Mouse (Mus musculus) thymus, adult 2 months (tissue): ENCODE results near the gene Zfp119b. TPM values are rescaled to one million over a fixed set of nuclear protein-coding genes. Genes with fewer than 3 reads are reported as not detected.
A peak's percentile ranks its signal among the peaks of the same experiment; 100 is the strongest.
"Not testable (repeated sequence)": the region's sequence is repeated elsewhere in the genome, so short reads cannot be mapped to it uniquely, and the experiment has no call there.

ENCODE experiments used
- DNase-seq: peaks from one replicate; pipeline ENCODE4 v3.0.0; 2021
- H3K27ac ChIP-seq: fragments of 200-500 bp; 2 replicates; pipeline ENCODE4 v1.5.1; 2012; ENCODE audit warnings: low read length, control low read depth; ENCODE audit not compliant: control insufficient read depth, insufficient read depth
- H3K27me3 ChIP-seq: fragments of 200-500 bp; 2 replicates; pipeline ENCODE4 v1.6.1; 2012; ENCODE audit warnings: mild to moderate bottlenecking, low read length, moderate library complexity, mixed read lengths; ENCODE audit not compliant: control insufficient read depth, insufficient read depth
- H3K36me3 ChIP-seq: fragments of 200-500 bp; 2 replicates; pipeline ENCODE4 v1.6.1; 2012; ENCODE audit warnings: mild to moderate bottlenecking, low read length, moderate library complexity; ENCODE audit not compliant: control insufficient read depth, insufficient read depth
- H3K4me1 ChIP-seq: fragments of 200-500 bp; replicated peaks from 2 replicates; pipeline ENCODE4 v1.6.1; 2012; ENCODE audit warnings: low read length; ENCODE audit not compliant: control insufficient read depth, insufficient read depth
- H3K4me3 ChIP-seq: fragments of 200-500 bp; 2 replicates; pipeline ENCODE4 v1.5.1; 2012; ENCODE audit warnings: mild to moderate bottlenecking, low read length, control low read depth, moderate library complexity; ENCODE audit not compliant: control insufficient read depth, insufficient read depth
- CTCF ChIP-seq: fragments of 200-500 bp; IDR thresholded peaks from 2 replicates; pipeline ENCODE4 v1.5.1; 2012; ENCODE audit warnings: mild to moderate bottlenecking, control low read depth, low read length, moderate library complexity, borderline replicate concordance; ENCODE audit not compliant: control insufficient read depth, poor library complexity, insufficient read depth; ENCODE audit errors: extremely low read depth
- POLR2A ChIP-seq: fragments of 200-500 bp; IDR thresholded peaks from 2 replicates; pipeline ENCODE4 v1.6.1; 2012; ENCODE audit warnings: mild to moderate bottlenecking, low read length, control low read depth, moderate library complexity; ENCODE audit not compliant: control insufficient read depth, poor library complexity, insufficient read depth; ENCODE audit errors: extremely low read depth
- WGBS: fragments of 180-500 bp; shearing (Covaris S2); methylation state at CpG from one replicate; pipeline ENCODE4 v1.1.7; 2018; 5-methylcytosine and 5-hydroxymethylcytosine counted together
- polyA plus RNA-seq: library from polyadenylated mRNA; depleted of rRNA; stranded (reverse); fragments of >200 nt; gene quantifications from 2 replicates; pipeline ENCODE4 v1.2.3, GENCODE M21; 2012

Gene Zfp119b
- polyA plus RNA-seq, 1 experiment, result 0.23 TPM

DNA sequence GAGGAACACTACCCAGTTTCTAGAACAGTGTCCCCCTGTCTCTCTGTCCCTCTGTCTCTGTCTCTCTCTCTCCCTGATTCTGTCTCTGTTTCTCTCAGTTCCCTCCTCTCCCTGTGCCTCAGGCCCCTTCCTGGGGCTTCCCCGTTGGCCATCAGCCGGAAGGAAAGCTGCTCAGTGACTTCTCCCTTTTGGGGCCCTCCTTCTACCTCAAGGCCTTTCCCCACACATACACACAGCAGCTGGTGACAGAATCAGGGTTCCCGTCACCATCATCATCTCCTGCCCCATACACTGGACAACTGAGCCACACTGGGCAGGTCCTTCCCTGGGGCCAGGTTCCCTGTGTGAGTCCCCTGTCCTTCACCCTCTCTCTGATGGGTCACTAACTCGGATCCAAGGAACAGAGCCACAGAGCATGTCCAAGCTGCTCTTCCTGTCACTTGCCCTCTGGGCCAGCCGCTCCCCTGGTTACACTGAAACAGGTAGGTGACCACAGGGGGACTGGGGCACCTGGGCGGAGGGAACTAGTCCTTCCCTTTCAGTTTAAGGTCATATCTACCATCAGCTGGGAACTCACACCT lies 3.2 kb upstream of the Zfp119b start, which contains the start of gene Ebi3:
Gene Ebi3 (plus strand): TSS at position 194 of the 581 bp plus-strand sequence.
- H3K4me1 ChIP-seq, result no peaks in the 10 kb centered on the region
- no peak within 1 kb of the TSS for H3K4me3 ChIP-seq
- WGBS, result 46% methylated on average over 6 of the region's 6 CpGs
- H3K27ac ChIP-seq, result no peak within 1 kb of the TSS
- H3K36me3 ChIP-seq, result no peaks in the 10 kb centered on the region
- no peak for DNase-seq
- no peaks in the 10 kb centered on the region for H3K27me3 ChIP-seq
- no peak for TF ChIP-seq CTCF
- TF ChIP-seq POLR2A, result no peak

DNA sequence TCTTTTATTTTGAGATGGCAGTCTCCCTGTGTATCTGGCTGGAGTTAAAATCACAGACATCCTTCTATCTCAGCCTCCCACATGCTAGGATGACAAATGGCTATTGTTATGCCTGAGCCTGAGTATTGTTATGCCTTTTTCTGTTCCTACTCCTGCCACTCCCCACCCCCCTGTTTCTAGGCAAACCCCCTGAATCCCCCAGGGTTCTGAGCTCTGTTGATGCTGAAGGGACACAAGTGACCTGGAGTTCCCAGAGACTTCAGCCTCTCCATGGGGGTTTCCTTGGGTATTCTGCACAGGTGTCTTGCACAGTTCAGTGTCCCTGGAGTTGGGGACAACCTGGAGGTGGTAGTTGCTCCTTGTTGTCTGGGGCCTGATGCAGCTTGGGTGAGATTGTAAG lies 2.7 kb upstream of the Zfp119b start:
- TF ChIP-seq CTCF (no peak), POLR2A (no peak)
- no peaks in the 10 kb centered on the region for H3K4me1 ChIP-seq
- no peaks in the 10 kb centered on the region for H3K27me3 ChIP-seq

DNA sequence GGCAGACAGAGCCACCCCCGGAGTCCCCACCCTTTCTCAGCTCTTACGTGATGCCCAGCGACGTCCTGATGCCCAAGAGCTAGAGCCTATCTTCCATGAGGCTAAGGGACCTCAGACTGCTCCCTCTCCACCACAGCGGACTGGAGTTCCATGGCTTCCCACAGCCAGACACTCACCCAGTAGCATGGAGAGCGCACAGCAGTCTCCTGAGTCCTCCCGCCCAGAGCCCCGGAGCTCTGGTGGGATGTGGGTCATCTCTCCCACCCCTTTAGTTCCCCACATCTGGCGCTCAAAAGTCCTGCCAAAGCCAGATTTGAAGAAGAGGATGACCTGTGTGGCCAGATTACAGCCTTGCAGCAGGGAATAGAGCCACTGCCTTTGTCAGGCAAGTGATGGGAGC lies 1.3 kb upstream of the Zfp119b start:
- Histone ChIP-seq H3K4me1 (no peaks in the 10 kb centered on the region), H3K27me3 (no peaks in the 10 kb centered on the region), H3K27ac (no peak overlapping the region), H3K4me3 (no peak overlapping the region), H3K36me3 (no peaks in the 10 kb centered on the region)
- no peak for DNase-seq
- 95% methylated on average over 9 of the region's 9 CpGs for WGBS
- TF ChIP-seq POLR2A (no peak), CTCF (no peak)

More for the DNA sequence above, 2.7 kb upstream of the Zfp119b start:
- no peak overlapping the region for H3K4me3 ChIP-seq
- H3K36me3 ChIP-seq, result no peaks in the 10 kb centered on the region
- no peak overlapping the region for H3K27ac ChIP-seq
- no peak for DNase-seq

DNA sequence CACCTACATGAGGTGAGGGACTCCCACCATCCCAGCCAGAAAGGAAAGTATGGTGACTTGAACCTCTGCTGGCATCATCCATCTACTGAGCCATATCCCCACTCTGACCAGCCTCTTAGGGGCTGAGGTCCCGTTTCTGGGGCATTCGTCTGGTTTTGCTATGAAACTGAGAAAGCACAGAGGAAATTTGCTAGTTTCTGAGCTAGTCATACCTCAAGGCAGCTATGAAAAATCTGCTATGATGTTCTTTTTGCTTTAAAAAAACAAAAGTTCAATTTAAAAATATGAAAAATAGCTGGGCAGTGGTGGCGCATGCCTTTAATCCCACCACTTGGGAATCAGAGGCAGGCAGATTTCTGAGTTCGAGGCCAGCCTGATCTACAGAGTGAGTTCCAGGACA lies 653 bp downstream of the Zfp119b start:
- Histone ChIP-seq H3K4me3 (no peak overlapping the region), H3K27ac (no peak overlapping the region), H3K36me3 (no peaks in the 10 kb centered on the region), H3K27me3 (no peaks in the 10 kb centered on the region), H3K4me1 (0 out of 2 replicates have a peak, but pooled peaks cover 2% of the 10 kb centered on the region)
- no peak for DNase-seq
- TF ChIP-seq CTCF (no peak), POLR2A (no peak)
- WGBS, result 92% methylated on average over 4 of the region's 4 CpGs

DNA sequence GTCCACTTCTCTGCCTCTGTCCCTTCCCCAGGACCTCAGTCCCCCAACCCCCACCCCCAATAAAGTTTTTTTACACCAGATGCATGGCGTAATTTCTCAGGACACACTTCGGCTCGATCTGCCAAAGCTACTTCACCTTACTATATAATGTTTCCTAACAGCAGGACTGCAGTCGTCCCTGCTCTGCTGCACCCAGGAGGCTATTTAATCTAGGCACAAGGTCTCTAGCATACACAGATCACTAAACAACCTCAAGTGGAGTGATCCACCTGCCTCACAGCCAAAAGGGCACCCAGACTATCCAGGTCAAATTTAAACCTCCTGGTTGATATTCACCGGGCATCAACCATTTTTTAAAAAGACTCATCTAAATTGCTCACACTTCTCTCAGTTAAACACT lies 3.6 kb downstream of the Zfp119b start:
- Histone ChIP-seq H3K27me3 (no peaks in the 10 kb centered on the region), H3K4me1 (0 out of 2 replicates have a peak, but pooled peaks cover 2% of the 10 kb centered on the region), H3K36me3 (no peaks in the 10 kb centered on the region), H3K4me3 (peak overlapping the region; percentile 68; the same call in 1 of the 2 replicates), H3K27ac (no peak overlapping the region)
- WGBS, result 32% methylated on average over 5 of the region's 5 CpGs
- no peak for DNase-seq
- TF ChIP-seq POLR2A, result no peak

DNA sequence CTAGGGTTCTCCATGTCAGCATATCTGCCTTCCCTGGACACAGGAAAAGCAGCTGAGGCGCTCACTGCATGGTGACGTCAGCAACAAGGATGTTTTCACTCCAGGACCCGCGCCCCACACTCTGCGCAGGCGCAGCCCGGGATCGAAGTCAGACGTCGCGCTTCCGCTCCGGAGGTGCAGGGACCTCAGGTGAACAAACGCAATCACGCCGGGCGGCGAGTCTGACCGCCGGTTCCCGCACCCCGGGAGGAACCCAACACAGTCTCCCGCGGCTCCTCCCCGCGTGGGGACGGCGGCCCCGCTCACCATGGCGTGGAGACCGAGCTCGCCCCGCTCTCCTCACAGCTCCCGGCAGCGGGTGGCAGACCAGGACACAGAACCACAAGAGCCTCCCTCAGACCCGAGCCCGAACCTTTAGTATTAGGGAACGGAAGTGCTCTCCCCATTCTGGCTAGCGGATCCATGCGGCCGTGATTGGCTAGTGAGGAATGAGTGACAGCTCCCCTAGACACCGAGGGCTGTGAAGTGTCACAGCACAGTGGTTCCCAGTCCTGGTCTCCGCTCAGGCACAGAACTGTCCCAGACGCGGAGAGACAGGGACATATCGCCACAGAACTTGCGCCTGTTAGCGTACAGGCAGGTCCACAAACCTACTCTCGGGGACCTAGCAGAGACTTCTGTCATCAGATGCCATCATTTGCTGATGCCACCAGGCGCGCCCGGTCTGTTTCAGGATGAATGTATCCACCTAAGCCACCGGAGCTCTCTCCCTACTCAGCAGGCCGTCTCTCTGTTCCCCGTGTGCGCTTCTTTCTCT lies 4.2 kb downstream of the Zfp119b start:
- peak overlapping the region; percentile 68 for H3K4me3 ChIP-seq
- H3K27ac ChIP-seq, result peak overlapping the region; percentile 52
- H3K36me3 ChIP-seq, H3K4me1 ChIP-seq, H3K27me3 ChIP-seq: not testable (repeated sequence)
- peak; percentile 80 for DNase-seq
- peak; percentile 45; the same call in 1 of the 2 replicates for TF ChIP-seq POLR2A
- under 1% methylated on average over 56 of the region's 56 CpGs for WGBS

DNA sequence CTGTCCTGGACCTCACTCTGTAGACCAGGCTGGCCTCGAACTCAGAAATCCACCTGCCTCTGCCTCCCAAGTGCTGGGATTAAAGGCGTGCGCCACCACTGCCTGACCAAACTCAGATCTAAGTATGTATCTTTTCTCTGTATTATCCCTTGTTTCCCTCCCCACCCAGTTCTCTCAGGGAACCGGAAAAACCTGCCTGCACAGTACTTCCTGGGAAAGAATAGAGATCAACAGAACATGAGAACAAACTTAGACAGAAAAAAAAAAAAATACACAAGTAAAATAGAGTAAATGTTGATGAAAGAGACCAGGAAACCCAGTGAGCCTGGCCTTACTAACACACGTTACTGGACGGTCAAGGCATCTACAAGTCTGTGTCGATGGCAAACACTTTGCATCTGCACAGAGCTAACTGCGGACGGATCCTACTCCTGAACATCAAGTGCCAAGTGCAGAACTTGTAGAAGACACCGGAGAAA lies 4.9 kb downstream of the Zfp119b start:
- Histone ChIP-seq H3K27ac (peak overlapping the region; percentile 52), H3K4me3 (peak overlapping the region; percentile 68)
- not testable (repeated sequence) for H3K36me3 ChIP-seq, H3K4me1 ChIP-seq, DNase-seq, H3K27me3 ChIP-seq
- 38% methylated on average over 10 of the region's 10 CpGs for WGBS
